Mouse (Mus musculus): ENCODE results near the gene Asb16. TPM values are rescaled to one million over a fixed set of nuclear protein-coding genes. Genes with fewer than 3 reads are reported as not detected.

Gene Asb16
- polyA plus RNA-seq, 2 experiments = 0.05 to 0.44 TPM

DNA sequence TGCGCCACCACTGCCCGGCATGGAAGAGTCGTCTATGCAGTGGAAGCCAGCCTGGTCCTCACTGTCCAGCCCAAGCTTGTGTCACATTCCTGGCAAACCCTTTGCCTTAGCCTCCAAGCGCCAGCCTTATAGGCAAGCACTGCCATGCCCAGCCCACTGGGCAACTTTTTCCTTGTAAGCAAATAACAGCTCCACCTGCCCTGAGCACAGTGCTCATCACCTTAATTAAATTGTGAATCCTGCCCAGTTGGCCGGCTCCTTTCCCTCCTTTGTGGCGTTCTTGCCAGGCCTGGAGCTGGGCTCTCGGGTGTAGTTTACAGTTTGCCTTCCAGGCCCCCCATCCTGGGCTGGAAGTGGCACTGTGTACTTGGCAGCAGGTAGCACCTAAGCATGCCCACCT is 5.3 kb upstream of the Asb16 start:
- WGBS (ENCODE audit: insufficient replicate concordance) = 89% methylated on average over 7 of the region's 7 CpGs
- ATAC-seq (ENCODE audit: insufficient read depth) (no peak), DNase-seq (ENCODE audit: low read depth in 3 of 3, low spot score in 3 of 3) (no peak)
- H3K9ac ChIP-seq (replicated peaks) = no peak overlapping the region
- H3K9me3 ChIP-seq (ENCODE audit: control insufficient read depth, low read length) = no peaks in the 10 kb centered on the region
- no peak overlapping the region for H3K27ac ChIP-seq
- H3K4me1 ChIP-seq (replicated peaks; ENCODE audit: control insufficient read depth in 2 of 2, insufficient read depth in 2 of 2, low read length in 1 of 2) = peaks cover 3 to 5% of the 10 kb centered on the region in 2 experiments
- H3K4me3 ChIP-seq (ENCODE audit: insufficient read depth in 1 of 2, low read depth in 2 of 2, low read length in 2 of 2) = no peak overlapping the region
- H3K36me3 ChIP-seq (replicated peaks; ENCODE audit: control insufficient read depth, insufficient read depth, low read depth) = peaks cover 17% of the 10 kb centered on the region
- TF ChIP-seq EP300 (IDR thresholded peaks at IDR 0.05; ENCODE audit: low read depth) (no peak), CTCF (IDR thresholded peaks at IDR 0.05; ENCODE audit: low read depth) (no peak)
- no peaks in the 10 kb centered on the region for H3K27me3 ChIP-seq (ENCODE audit: control insufficient read depth, insufficient read depth, low read length)
- no peak overlapping the region for H3K4me2 ChIP-seq (ENCODE audit: low read depth)

DNA sequence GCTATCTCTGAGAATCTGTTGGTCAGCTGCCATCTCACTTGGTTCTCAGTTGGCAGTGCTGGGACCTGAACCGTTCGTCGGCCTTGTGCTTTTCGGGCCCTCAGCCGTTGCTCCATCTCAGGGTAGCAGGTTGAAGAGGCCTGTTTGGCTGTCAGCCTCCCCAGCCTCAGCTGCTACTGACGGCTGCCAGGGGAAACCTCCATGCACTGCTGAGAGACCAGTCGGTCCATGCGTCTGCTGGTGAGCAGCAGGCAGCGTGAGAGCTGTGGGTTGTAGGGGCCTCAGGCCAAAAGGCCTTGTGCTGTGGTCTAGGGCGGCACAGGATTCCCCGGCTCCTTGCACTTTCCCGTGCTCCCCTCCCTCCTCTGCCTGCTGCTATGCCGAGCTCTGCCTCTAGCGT is 2.7 kb upstream of the Asb16 start:
- Histone ChIP-seq H3K27me3 (ENCODE audit: control insufficient read depth, insufficient read depth, low read length) (no peaks in the 10 kb centered on the region), H3K4me2 (ENCODE audit: low read depth) (no peak overlapping the region), H3K9me3 (ENCODE audit: control insufficient read depth, low read length) (no peaks in the 10 kb centered on the region), H3K4me3 (ENCODE audit: insufficient read depth in 1 of 2, low read depth in 2 of 2, low read length in 2 of 2) (no peak overlapping the region), H3K9ac (replicated peaks) (no peak overlapping the region), H3K27ac (no peak overlapping the region), H3K36me3 (replicated peaks; ENCODE audit: control insufficient read depth, insufficient read depth, low read depth) (peaks cover 4% of the 10 kb centered on the region), H3K4me1 (replicated peaks; ENCODE audit: control insufficient read depth in 2 of 2, insufficient read depth in 2 of 2, low read length in 1 of 2) (0 out of 4 replicates have a peak, but pooled peaks cover 0 to 2% of the 10 kb centered on the region in 2 experiments)
- WGBS (ENCODE audit: insufficient replicate concordance) = 72% methylated on average over 14 of the region's 14 CpGs
- ATAC-seq (ENCODE audit: insufficient read depth) = no peak
- DNase-seq (ENCODE audit: low read depth in 3 of 3, low spot score in 3 of 3) = no peak
- TF ChIP-seq CTCF (IDR thresholded peaks at IDR 0.05; ENCODE audit: low read depth) = no peak
- no peak for TF ChIP-seq EP300 (IDR thresholded peaks at IDR 0.05; ENCODE audit: low read depth)

DNA sequence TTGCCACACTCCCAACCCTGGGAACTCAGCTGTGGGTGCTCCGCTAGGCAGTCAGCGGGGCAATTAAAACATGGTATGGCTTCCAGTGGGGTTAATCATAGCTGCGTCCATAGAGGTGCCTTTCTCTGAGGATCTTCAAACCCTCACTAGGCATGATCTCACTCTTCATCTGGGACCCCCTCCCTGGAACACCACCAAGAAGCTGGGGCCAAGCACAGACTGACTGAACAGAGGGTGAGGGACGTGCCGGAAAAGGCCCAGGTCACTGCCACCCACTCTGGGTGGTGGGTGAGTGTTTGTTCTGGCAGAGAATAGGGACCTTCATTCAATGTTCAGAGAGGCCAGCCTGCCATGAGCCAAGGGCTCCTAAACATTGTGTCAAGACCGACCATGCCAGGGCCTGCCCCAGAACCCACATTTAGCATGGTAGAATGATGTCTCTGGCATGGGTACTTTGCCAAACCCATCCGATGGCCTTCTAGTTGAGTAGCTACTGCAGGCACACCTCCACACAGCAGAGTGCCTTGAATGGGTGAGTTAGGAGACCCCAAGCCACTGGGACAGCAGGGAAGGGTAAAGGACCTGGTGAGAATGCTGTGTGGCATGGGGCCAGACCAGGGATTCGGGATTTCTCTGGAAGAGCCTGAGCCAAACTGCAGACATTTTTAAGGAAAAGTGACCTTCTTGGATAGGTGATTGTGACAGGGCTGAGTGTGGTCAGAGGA is 1.8 kb upstream of the Asb16 start:
- DNase-seq (ENCODE audit: low read depth in 3 of 3, low spot score in 3 of 3) = no peak
- H3K4me2 ChIP-seq (ENCODE audit: low read depth) = no peak overlapping the region

DNA sequence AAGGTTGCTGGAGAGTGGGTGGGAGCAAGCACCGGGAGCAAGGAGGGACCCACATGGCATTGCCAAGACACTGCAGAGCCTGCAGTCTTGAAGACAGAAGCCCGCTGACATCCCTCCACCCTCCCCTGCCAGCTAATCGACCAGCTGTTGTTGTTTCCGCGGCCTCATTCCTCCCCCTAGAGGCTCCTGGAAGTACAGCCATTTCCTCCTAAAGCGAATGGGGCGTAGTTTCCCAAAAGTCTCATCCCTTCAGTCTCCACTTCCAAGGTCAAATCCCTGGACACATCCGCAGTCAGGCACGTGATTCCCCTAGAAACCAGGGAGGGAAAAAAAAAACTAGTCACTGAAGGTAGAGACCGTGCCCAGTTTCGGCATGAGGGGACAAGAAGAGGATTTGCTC is 1.1 kb upstream of the Asb16 start:
- no peak overlapping the region for H3K4me2 ChIP-seq (ENCODE audit: low read depth)
- no peak overlapping the region for H3K9ac ChIP-seq (replicated peaks)
- H3K4me3 ChIP-seq (ENCODE audit: insufficient read depth in 1 of 2, low read depth in 2 of 2, low read length in 2 of 2) = no peak overlapping the region
- DNase-seq (ENCODE audit: low read depth in 3 of 3, low spot score in 3 of 3) = no peak
- H3K27me3 ChIP-seq (ENCODE audit: control insufficient read depth, insufficient read depth, low read length) = no peaks in the 10 kb centered on the region
- no peak; the same call in 1 of the 2 replicates for ATAC-seq (ENCODE audit: insufficient read depth)
- TF ChIP-seq CTCF (IDR thresholded peaks at IDR 0.05; ENCODE audit: low read depth) (peak; percentile 83), EP300 (IDR thresholded peaks at IDR 0.05; ENCODE audit: low read depth) (no peak)
- 0 out of 4 replicates have a peak, but pooled peaks cover 0 to 2% of the 10 kb centered on the region in 2 experiments for H3K4me1 ChIP-seq (replicated peaks; ENCODE audit: control insufficient read depth in 2 of 2, insufficient read depth in 2 of 2, low read length in 1 of 2)
- peaks cover 3% of the 10 kb centered on the region; the same call in 1 of the 2 replicates for H3K36me3 ChIP-seq (replicated peaks; ENCODE audit: control insufficient read depth, insufficient read depth, low read depth)
- H3K9me3 ChIP-seq (ENCODE audit: control insufficient read depth, low read length) = no peaks in the 10 kb centered on the region
- 9% methylated on average over 11 of the region's 11 CpGs for WGBS (ENCODE audit: insufficient replicate concordance)
- H3K27ac ChIP-seq = no peak overlapping the region

More for the DNA sequence above, 1.8 kb upstream of the Asb16 start:
- 79% methylated on average over 8 of the region's 8 CpGs for WGBS (ENCODE audit: insufficient replicate concordance)
- Histone ChIP-seq H3K9ac (replicated peaks) (no peak overlapping the region), H3K4me3 (ENCODE audit: insufficient read depth in 1 of 2, low read depth in 2 of 2, low read length in 2 of 2) (no peak overlapping the region), H3K9me3 (ENCODE audit: control insufficient read depth, low read length) (no peaks in the 10 kb centered on the region), H3K4me1 (replicated peaks; ENCODE audit: control insufficient read depth in 2 of 2, insufficient read depth in 2 of 2, low read length in 1 of 2) (0 out of 4 replicates have a peak, but pooled peaks cover 0 to 2% of the 10 kb centered on the region in 2 experiments), H3K27me3 (ENCODE audit: control insufficient read depth, insufficient read depth, low read length) (no peaks in the 10 kb centered on the region), H3K27ac (no peak overlapping the region), H3K36me3 (replicated peaks; ENCODE audit: control insufficient read depth, insufficient read depth, low read depth) (peaks cover 4% of the 10 kb centered on the region; the same call in 1 of the 2 replicates)
- ATAC-seq (ENCODE audit: insufficient read depth) = no peak
- TF ChIP-seq EP300 (IDR thresholded peaks at IDR 0.05; ENCODE audit: low read depth) = no peak
- no peak for TF ChIP-seq CTCF (IDR thresholded peaks at IDR 0.05; ENCODE audit: low read depth)

DNA sequence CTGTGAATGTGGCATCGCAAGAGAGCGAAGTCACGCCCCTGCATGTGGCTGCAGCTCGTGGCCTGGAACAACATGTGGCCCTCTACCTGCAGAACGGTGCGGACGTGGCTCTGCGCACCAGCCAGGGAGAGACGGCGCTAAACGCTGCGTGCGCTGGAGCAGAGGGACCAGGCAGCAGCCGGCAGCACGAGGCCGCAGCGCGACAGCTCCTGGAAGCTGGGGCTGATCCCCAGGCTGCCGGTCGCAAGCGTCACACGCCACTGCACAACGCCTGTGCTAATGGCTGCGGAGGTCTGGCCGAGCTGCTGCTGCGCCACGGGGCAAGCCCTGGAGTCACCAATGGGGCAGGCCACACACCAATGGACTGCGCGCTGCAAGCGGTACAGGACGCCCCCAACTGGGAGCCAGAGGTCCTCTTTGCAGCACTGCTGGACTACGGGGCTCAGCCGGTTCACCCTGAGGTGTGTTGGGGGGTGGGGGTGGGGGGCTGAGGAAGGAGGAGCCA is 7.9 kb downstream of the Asb16 start:
- H3K27me3 ChIP-seq (ENCODE audit: control insufficient read depth, insufficient read depth, low read length) = no peaks in the 10 kb centered on the region
- no peaks in the 10 kb centered on the region for H3K9me3 ChIP-seq (ENCODE audit: control insufficient read depth, low read length)
- DNase-seq (ENCODE audit: low read depth in 3 of 3, low spot score in 3 of 3) (peak in 1 of 3 experiments; percentile 5), ATAC-seq (ENCODE audit: insufficient read depth) (peak; percentile 65)
- H3K4me1 ChIP-seq (replicated peaks; ENCODE audit: control insufficient read depth in 2 of 2, insufficient read depth in 2 of 2, low read length in 1 of 2) = no peaks in the 10 kb centered on the region; a peak in 3 of 4 replicates
- peak overlapping the region; percentile 61 for H3K4me2 ChIP-seq (ENCODE audit: low read depth)
- peak overlapping the region; percentile 51 for H3K9ac ChIP-seq (replicated peaks)
- no peaks in the 10 kb centered on the region for H3K36me3 ChIP-seq (replicated peaks; ENCODE audit: control insufficient read depth, insufficient read depth, low read depth)
- 4% methylated on average over 33 of the region's 33 CpGs for WGBS (ENCODE audit: insufficient replicate concordance)
- H3K4me3 ChIP-seq (ENCODE audit: insufficient read depth in 1 of 2, low read depth in 2 of 2, low read length in 2 of 2) = peak overlapping the region; percentile 26 to 43
- TF ChIP-seq EP300 (IDR thresholded peaks at IDR 0.05; ENCODE audit: low read depth) (no peak), CTCF (IDR thresholded peaks at IDR 0.05; ENCODE audit: low read depth) (no peak)
- no peak overlapping the region for H3K27ac ChIP-seq

Data from liver, embryonic 14.5 days (tissue).